Mouse (Mus musculus) liver, postnatal 0 days (tissue): ENCODE results near the gene Gm5617.

Source experiments
- CTCF ChIP-seq: sonication (generic); IDR thresholded peaks from 2 replicates; pipeline ENCODE4 v1.5.1; 2016; ENCODE audit warnings: antibody characterized with exemption, low read depth
- EP300 ChIP-seq: IDR thresholded peaks from 2 replicates; pipeline ENCODE4 v1.6.1; 2016; ENCODE audit warnings: antibody characterized with exemption, low read depth, mild to moderate bottlenecking

GRCm38 (mm10) chr9:48503001-48503400, 7.8 kb downstream of the Gm5617 start:
- TF ChIP-seq EP300 (no peak), CTCF (no peak)
